Mouse (Mus musculus) hindbrain, embryonic 10.5 days (tissue): ENCODE data around the gene Adamtsl4. TPM values are rescaled to one million over a fixed set of nuclear protein-coding genes. Genes with fewer than 3 reads are reported as not detected.

Experiments used
- DNase-seq: peaks from one replicate; pipeline ENCODE4 v3.0.0-alpha.2; 2017; ENCODE audit warnings: low spot score
- H3K27ac ChIP-seq: fragments of 300-500 bp; sonication (generic); 2 replicates; pipeline ENCODE4 v1.5.1; 2016; ENCODE audit warnings: mild to moderate bottlenecking, moderate library complexity
- H3K27me3 ChIP-seq: fragments of 300-500 bp; sonication (generic); 2 replicates; pipeline ENCODE4 v1.6.1; 2016; ENCODE audit warnings: mild to moderate bottlenecking; ENCODE audit not compliant: poor library complexity, insufficient read depth, severe bottlenecking
- H3K36me3 ChIP-seq: fragments of 300-500 bp; sonication (generic); 2 replicates; pipeline ENCODE4 v1.6.1; 2016; ENCODE audit warnings: mild to moderate bottlenecking, moderate library complexity
- H3K4me1 ChIP-seq: fragments of 300-500 bp; sonication (generic); replicated peaks from 2 replicates; pipeline ENCODE4 v1.6.1; 2016; ENCODE audit warnings: mild to moderate bottlenecking
- H3K4me3 ChIP-seq: fragments of 300-500 bp; sonication (generic); 2 replicates; pipeline ENCODE4 v1.5.1; 2016; ENCODE audit warnings: mild to moderate bottlenecking, moderate library complexity
- H3K9me3 ChIP-seq: fragments of 300-500 bp; sonication (generic); 2 replicates; pipeline ENCODE4 v1.6.1; 2016; ENCODE audit warnings: mild to moderate bottlenecking, moderate library complexity
- WGBS: fragments of 180-500 bp; shearing (Covaris S2); methylation state at CpG from one replicate; pipeline ENCODE4 v1.1.7; 2016; 5-methylcytosine and 5-hydroxymethylcytosine counted together
- polyA plus RNA-seq: library from polyadenylated mRNA; unstranded; fragments of >200 nt; fragmentation: Nextera tagmentation; extraction: Ambion mirVana; gene quantifications from 2 replicates; pipeline ENCODE4 v1.2.1, GENCODE M21; 2016

Adamtsl4 gene
- polyA plus RNA-seq, 1 experiment from 2014 or later: 0.86 TPM

DNA sequence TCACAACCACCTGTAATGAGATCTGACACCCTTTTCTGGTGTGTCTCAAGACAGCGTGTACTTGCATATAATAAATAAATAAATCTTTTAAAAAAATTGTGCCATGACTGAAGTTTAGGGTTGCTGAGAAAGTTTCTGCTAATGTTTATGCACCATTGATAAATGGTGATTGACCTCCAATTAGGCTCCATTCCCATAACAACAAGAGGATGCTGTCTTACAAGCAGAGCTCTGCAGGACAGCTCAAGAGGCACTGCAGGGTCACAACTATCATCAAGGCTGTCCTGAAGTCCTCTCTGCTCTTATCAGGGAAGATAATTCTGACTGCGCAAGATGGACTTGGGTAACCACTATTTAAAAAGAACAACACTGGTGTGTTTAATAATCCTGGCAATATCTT, 30.4 kb upstream of the Adamtsl4 start:
- H3K27me3 ChIP-seq: no peaks in the 10 kb centered on the region
- peaks cover 7% of the 10 kb centered on the region; the same call in 1 of the 2 replicates for H3K9me3 ChIP-seq
- 0 out of 2 replicates have a peak, but pooled peaks cover 6% of the 10 kb centered on the region for H3K36me3 ChIP-seq
- no peak for DNase-seq
- H3K4me1 ChIP-seq: 0 out of 2 replicates have a peak, but pooled peaks cover 2% of the 10 kb centered on the region
- no peak overlapping the region for H3K4me3 ChIP-seq
- 95% methylated on average over 2 of the region's 2 CpGs for WGBS
- H3K27ac ChIP-seq: no peak overlapping the region

DNA sequence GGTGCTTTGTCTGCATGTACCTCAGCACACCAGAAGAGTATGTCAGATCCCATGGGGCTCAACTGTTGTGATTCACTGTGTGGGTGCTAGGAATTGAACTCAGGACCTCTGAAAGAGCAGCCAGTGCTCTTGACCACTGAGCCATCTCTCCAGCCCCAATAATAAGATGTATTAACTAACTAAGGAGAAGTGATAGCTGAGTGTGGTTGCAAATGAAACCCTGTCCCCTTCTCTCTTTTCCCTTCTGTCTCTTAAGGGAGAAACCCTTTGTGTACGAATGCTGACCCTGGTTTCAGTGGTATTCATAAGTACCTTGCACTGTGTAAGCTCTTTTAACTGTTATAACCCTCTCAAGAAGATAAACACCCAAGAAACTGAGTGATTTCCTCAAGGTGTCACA, 28.4 kb upstream of the Adamtsl4 start:
- 79% methylated on average over 1 of the region's 1 CpGs for WGBS

DNA sequence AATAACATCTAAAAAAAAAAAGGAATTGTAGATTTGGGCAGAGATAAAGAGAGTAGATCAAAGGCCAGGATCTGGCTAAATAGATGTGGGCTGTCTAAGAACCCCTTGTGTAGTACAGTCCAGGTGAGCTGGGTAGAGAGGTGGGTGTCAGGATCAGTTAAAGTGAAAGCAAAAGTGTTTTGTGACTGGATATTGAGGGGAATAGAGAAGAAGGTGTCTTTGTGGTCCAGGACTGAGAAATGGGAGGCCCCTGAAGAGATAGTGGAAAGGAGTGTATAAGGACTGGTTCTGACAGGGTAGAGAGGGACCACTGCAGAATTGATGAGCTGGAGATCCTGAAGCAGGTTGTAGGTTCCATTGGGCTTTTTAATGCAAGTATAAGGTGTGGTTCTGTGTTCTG, 22.2 kb upstream of the Adamtsl4 start:
- Histone ChIP-seq H3K27me3 (no peaks in the 10 kb centered on the region), H3K4me1 (no peaks in the 10 kb centered on the region), H3K9me3 (peaks cover 12% of the 10 kb centered on the region; the same call in 1 of the 2 replicates), H3K36me3 (0 out of 2 replicates have a peak, but pooled peaks cover 6% of the 10 kb centered on the region), H3K4me3 (no peak overlapping the region), H3K27ac (no peak overlapping the region)
- no peak for DNase-seq

More for the DNA sequence above, 28.4 kb upstream of the Adamtsl4 start:
- no peak overlapping the region for H3K27ac ChIP-seq
- no peak for DNase-seq
- peaks cover 12% of the 10 kb centered on the region; the same call in 1 of the 2 replicates for H3K9me3 ChIP-seq
- no peak overlapping the region for H3K4me3 ChIP-seq
- 0 out of 2 replicates have a peak, but pooled peaks cover 6% of the 10 kb centered on the region for H3K36me3 ChIP-seq
- no peaks in the 10 kb centered on the region for H3K27me3 ChIP-seq
- H3K4me1 ChIP-seq: 0 out of 2 replicates have a peak, but pooled peaks cover 2% of the 10 kb centered on the region

DNA sequence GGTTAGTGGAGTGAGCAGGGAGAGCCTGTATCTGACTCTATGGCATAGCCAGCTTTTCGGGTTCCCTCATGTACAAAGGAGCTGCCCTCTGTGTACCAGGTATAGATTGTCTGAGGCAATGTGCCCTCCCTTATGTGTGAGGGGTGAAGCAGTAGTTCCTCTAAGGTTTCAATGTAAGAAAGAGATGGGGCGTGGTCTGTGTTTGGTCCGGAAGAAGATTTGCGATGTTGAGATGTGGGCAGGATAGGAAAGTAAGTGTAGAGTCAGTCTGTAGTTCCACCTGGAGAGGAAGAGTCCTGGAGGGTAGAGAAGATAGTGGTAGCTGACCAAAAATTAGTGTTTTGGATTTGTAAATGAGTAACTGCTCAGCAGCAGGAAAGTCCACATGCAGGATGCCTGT, 21.3 kb upstream of the Adamtsl4 start:
- Histone ChIP-seq H3K27me3 (no peaks in the 10 kb centered on the region), H3K4me1 (no peaks in the 10 kb centered on the region), H3K27ac (no peak overlapping the region), H3K9me3 (peaks cover 12% of the 10 kb centered on the region; the same call in 1 of the 2 replicates), H3K36me3 (0 out of 2 replicates have a peak, but pooled peaks cover 3% of the 10 kb centered on the region), H3K4me3 (no peak overlapping the region)
- 89% methylated on average over 4 of the region's 4 CpGs for WGBS
- DNase-seq: no peak

DNA sequence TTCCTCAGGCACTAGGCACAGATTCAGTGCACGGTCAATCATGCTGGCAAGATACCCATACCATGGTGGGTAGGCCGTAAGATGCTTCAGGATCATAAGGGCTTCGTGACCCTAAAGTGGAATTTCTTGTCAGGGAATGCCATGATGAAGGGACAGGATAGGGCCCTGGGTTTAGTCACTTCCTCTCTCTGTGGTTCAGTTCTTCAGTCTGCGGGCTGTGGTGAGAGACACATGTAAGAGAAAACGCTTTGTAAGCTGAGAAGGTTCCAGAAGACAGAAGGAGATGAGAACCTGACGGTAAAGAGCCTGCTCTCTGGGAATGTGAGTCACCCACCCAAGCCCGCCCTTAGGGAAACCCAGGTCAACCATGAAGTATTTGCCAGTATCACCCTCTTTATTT, 19.8 kb upstream of the Adamtsl4 start:
- no peaks in the 10 kb centered on the region for H3K36me3 ChIP-seq
- 91% methylated on average over 7 of the region's 7 CpGs for WGBS
- no peaks in the 10 kb centered on the region for H3K27me3 ChIP-seq
- H3K27ac ChIP-seq: no peak overlapping the region
- H3K4me1 ChIP-seq: peaks cover under 1% of the 10 kb centered on the region
- DNase-seq: no peak
- no peaks in the 10 kb centered on the region for H3K9me3 ChIP-seq
- H3K4me3 ChIP-seq: no peak overlapping the region

DNA sequence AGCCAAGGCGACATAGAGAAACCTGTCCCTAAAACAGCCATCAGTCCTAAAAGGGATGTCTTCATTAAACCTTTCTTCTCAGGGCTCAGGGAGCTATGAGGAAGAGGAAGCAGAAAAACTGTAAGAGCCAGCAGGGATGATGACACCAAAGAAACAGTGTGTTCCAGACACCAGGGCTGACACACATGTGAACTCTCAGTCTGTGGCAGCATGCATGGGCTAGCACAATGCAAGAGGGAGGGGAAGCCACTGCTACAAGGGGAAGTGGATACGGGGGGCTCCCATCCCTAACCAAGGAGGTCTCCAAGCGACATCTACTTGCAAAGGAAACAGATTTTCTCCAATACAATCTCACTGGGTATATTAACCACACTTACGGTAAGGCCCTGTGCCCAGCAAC, 18.6 kb upstream of the Adamtsl4 start:
- no peak for DNase-seq
- H3K4me1 ChIP-seq: peaks cover 13% of the 10 kb centered on the region
- H3K4me3 ChIP-seq: no peak overlapping the region
- no peaks in the 10 kb centered on the region for H3K36me3 ChIP-seq
- no peak overlapping the region for H3K27ac ChIP-seq
- H3K9me3 ChIP-seq: no peaks in the 10 kb centered on the region
- no peaks in the 10 kb centered on the region for H3K27me3 ChIP-seq
- 91% methylated on average over 4 of the region's 4 CpGs for WGBS

DNA sequence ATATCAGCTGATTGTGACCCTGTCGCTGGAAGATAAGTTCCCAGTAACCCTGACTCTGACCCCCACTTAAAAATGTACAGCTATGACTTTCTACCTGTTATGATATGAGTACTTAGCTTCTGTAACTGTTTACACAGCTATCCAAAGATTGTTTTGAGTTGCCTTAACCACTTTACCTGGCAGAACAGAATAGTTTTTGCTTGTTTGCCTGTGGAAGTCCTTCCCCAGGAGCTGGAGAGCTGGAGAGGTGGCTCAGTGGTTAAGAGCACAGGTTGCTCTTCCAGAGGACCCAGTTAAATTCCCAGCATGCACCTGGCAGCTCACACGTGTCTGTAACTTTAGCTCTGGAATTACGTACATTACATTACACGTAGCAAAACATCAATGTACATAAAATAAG, 16.9 kb upstream of the Adamtsl4 start:
- peaks cover 30% of the 10 kb centered on the region for H3K4me1 ChIP-seq
- 0 out of 2 replicates have a peak, but pooled peaks cover 3% of the 10 kb centered on the region for H3K27me3 ChIP-seq
- H3K4me3 ChIP-seq: no peak overlapping the region
- DNase-seq: no peak
- H3K36me3 ChIP-seq: no peaks in the 10 kb centered on the region
- H3K27ac ChIP-seq: no peak overlapping the region
- WGBS: 89% methylated on average over 4 of the region's 4 CpGs
- H3K9me3 ChIP-seq: no peaks in the 10 kb centered on the region

DNA sequence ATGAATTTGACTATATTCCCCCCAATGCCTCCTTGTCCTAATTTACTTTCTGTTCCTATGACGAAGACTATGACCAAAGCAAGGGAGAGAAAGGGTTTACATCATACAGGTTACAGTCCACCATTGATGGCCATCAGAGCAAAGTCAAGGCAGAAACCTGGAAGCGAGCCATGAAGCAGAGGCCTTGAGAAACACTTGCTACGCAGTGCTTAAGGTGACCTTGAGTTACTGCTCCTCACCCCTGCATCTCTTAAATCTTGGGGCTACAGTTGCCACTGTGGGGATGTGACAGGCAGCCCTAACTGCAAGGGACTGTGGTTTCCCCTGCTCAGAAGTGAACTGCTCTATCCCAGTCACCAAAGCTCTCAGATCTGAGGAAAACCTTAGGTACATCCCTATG, 15.6 kb upstream of the Adamtsl4 start:
- peaks cover 30% of the 10 kb centered on the region for H3K4me1 ChIP-seq
- no peaks in the 10 kb centered on the region for H3K9me3 ChIP-seq
- no peak for DNase-seq
- H3K36me3 ChIP-seq: no peaks in the 10 kb centered on the region
- 0 out of 2 replicates have a peak, but pooled peaks cover 4% of the 10 kb centered on the region for H3K27me3 ChIP-seq
- 95% methylated on average over 3 of the region's 3 CpGs for WGBS
- H3K4me3 ChIP-seq: no peak overlapping the region
- no peak overlapping the region for H3K27ac ChIP-seq

DNA sequence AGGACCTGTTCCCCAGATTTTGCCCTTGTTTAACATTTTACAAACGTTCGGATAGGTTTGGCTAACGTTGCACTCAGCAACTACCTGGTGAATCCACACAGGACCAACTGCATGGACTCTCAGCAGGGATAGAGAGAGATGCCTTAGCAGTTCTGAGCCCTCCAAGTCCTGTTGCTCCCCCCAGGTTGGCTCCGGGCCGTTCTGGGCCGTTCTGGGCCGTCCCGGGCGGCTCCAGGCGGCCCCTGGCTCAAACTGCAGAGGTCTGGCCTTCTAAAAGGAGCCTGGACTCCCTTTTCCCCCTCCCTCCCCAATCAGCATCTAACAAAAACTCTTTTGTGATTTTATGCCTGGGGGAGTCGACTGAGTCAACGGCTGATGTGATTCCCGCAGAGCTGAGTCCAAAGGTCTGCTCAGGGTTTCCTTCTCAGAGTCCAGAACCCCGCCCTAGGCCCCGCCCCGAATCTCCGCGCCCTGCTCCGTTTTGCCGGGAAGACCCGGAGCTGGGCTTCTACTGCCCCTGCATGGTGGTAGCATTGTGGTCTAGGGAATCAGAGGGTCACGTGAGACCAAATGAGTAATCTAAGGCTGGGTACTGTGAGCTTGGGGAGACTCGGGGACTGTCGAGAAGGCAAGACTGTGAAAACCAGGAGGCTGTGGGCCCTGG, 14.3 kb upstream of the Adamtsl4 start:
- Histone ChIP-seq H3K9me3 (no peaks in the 10 kb centered on the region), H3K27ac (peak overlapping the region; percentile 88), H3K27me3 (0 out of 2 replicates have a peak, but pooled peaks cover 4% of the 10 kb centered on the region), H3K4me3 (peak overlapping the region; percentile 44), H3K4me1 (peaks cover 34% of the 10 kb centered on the region), H3K36me3 (no peaks in the 10 kb centered on the region)
- DNase-seq: peak; percentile 87
- 4% methylated on average over 24 of the region's 24 CpGs for whole genome bisulfite sequencing

DNA sequence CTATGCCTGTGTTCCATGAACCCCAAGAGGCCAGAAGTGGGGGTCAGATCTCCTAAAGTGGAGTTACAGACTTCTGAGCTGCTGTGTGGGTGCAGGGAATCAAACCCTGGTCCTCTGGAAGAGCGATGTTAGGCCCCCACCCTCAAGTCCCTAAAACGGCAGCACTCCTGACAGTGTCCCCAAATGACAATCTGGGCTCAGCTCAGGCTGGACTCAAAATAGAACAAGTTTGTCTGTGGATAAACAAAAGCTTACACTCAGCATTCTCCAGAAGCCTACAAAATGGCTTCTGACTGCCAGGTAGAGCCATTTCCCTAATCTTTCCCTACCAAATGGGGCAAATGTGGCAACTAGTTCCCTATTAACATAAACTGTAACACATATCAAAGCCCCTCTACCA, 13.4 kb upstream of the Adamtsl4 start:
- no peaks in the 10 kb centered on the region for H3K36me3 ChIP-seq
- DNase-seq: no peak
- 77% methylated on average over 2 of the region's 2 CpGs for WGBS

DNA sequence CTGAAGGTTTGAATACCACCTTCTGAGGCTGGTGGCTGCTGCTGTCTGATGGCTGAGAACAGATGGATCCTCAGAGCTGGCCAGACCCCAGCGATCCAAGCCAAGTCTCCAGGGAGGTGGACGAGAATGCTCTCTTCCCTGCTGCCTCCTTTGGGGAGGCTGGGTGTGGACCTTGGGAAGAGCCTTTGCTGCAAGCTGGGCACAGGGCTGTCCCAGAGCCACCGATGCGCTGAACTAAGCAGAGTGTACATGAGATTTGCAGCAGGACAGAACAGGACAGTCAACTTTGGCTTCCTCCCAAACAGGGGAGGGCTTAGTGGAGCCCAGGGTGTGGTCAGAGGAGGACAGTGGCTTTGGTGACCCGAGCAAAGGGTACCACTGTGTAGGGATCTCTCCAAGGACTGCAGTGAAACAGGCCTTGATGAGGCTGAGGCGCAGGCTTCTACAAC, 12.5 kb upstream of the Adamtsl4 start:
- no peaks in the 10 kb centered on the region for H3K36me3 ChIP-seq
- WGBS: 48% methylated on average over 6 of the region's 6 CpGs
- H3K4me1 ChIP-seq: peaks cover 51% of the 10 kb centered on the region
- DNase-seq: no peak
- H3K9me3 ChIP-seq: no peaks in the 10 kb centered on the region
- H3K27ac ChIP-seq: peak overlapping the region; percentile 64
- 0 out of 2 replicates have a peak, but pooled peaks cover 4% of the 10 kb centered on the region for H3K27me3 ChIP-seq
- H3K4me3 ChIP-seq: no peak overlapping the region

More for the DNA sequence above, 13.4 kb upstream of the Adamtsl4 start:
- H3K27me3 ChIP-seq: 0 out of 2 replicates have a peak, but pooled peaks cover 4% of the 10 kb centered on the region
- H3K4me3 ChIP-seq: no peak overlapping the region
- peaks cover 43% of the 10 kb centered on the region for H3K4me1 ChIP-seq
- H3K9me3 ChIP-seq: no peaks in the 10 kb centered on the region
- H3K27ac ChIP-seq: peak overlapping the region; percentile 88

DNA sequence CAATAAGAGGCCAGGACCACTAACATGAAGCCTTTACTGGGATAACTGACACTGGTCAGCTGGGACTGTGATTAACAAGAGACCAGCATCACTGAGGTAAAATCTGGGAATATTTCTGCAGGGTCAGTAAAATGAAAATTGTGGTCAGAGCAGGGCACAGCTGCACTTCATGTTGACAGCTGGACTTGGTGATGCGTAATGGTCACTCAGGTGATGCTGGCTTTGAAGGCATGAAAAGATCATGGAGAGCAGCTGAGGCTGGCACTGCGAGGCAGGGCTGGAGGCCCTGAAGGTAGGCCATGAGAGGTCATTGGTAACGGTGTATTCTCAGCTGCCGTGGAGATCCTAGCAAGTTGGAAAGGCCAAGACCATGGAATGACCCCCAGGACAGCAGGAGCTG, 10.6 kb upstream of the Adamtsl4 start:
- H3K4me1 ChIP-seq: peaks cover 69% of the 10 kb centered on the region
- H3K27ac ChIP-seq: no peak overlapping the region
- DNase-seq: no peak
- peaks cover 4% of the 10 kb centered on the region; the same call in 1 of the 2 replicates for H3K27me3 ChIP-seq
- H3K36me3 ChIP-seq: no peaks in the 10 kb centered on the region
- no peaks in the 10 kb centered on the region for H3K9me3 ChIP-seq
- 91% methylated on average over 4 of the region's 4 CpGs for WGBS
- H3K4me3 ChIP-seq: no peak overlapping the region

DNA sequence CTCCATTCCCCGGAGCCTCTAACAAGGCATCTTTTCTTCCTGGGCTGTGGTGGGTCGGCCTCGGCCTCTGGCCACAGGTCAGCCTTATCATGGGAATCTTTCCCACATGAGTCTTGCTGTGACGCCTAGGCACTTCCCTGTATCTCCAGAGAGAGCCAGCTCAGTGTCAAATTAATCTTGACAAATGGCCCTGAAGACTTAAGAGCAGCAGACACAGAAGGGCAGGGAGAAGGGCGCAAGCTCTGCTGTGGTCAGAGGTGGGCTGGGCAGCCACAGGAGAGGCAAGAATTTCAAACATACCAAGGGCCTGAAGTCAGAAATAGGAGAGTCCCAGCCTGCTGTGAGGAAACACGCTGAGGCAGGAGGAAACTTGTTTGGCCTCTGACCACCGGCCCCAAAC, 8.6 kb upstream of the Adamtsl4 start:
- 0 out of 2 replicates have a peak overlapping the region, but pooled peaks have one; percentile 6 for H3K4me3 ChIP-seq
- WGBS: 13% methylated on average over 7 of the region's 7 CpGs
- H3K27me3 ChIP-seq: peaks cover 4% of the 10 kb centered on the region; the same call in 1 of the 2 replicates
- H3K27ac ChIP-seq: peak overlapping the region; percentile 76
- peaks cover 2% of the 10 kb centered on the region; the same call in 1 of the 2 replicates for H3K36me3 ChIP-seq
- peaks cover 59% of the 10 kb centered on the region for H3K4me1 ChIP-seq
- DNase-seq: peak; percentile 55
- no peaks in the 10 kb centered on the region for H3K9me3 ChIP-seq
